ENCODE assay signal across 9 mouse cellular contexts in genomic region chr9:116192253-116192652, GRCm38 (mm10).
"Had no signal": no experiment of that assay in that cellular context is flagged by ENCODE, and none has a peak within 500 bp of the region (broad histone marks: within the 10 kb centered on the region; RNA-seq: fewer than 3 reads in every experiment).

No protein-coding gene starts in this region.

- DNase-seq: liver, embryonic 13.5 days; liver, postnatal 0 days; lung, adult 2 months; lung, postnatal 14 days; lung, postnatal 36 days; retina, postnatal 1 day; right cerebral cortex, adult 18-20 months; right cerebral cortex, postnatal 25 days; right cerebral cortex, postnatal 4 days had no signal
